In the genomic region with DNA sequence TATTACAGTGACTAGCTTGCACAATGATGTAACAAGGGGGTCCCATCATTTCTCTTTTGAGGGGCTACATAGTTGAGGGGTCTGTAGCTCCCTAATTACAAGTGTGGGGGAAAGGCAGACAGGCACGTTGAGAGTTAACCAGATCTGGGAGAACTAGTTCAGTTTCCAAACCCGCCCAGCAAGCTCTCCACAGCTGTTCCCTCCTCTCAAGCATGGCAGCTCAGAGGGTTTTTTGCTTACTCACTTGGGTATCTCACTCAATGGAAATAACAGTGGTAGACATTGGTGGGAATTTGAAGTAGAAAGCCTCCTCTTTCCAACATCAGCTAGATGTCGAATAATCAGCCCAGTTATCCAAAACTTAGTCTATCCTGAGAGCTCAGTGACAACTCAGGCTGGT, we compare ENCODE assay signal across 15 mouse cellular contexts.
"Had no signal": no experiment of that assay in that cellular context is flagged by ENCODE, and none has a peak within 500 bp of the region (broad histone marks: within the 10 kb centered on the region; RNA-seq: fewer than 3 reads in every experiment).

No protein-coding gene starts in this region.

- H3K27me3 ChIP-seq: neural tube, embryonic 12.5 days; stomach, embryonic 15.5 days had no signal

- H3K36me3 ChIP-seq: midbrain, embryonic 10.5 days; midbrain, embryonic 12.5 days; neural tube, embryonic 12.5 days; stomach, embryonic 15.5 days had no signal

- H3K27ac ChIP-seq: midbrain, embryonic 10.5 days; midbrain, embryonic 12.5 days; neural tube, embryonic 12.5 days; stomach, embryonic 15.5 days; stomach, postnatal 0 days had no signal

- H3K4me3 ChIP-seq: midbrain, embryonic 10.5 days; midbrain, embryonic 12.5 days; neural tube, embryonic 12.5 days; stomach, embryonic 15.5 days had no signal

- ATAC-seq: midbrain, embryonic 16.5 days had no signal

- H3K9ac ChIP-seq: lung, embryonic 14.5 days; midbrain, embryonic 12.5 days; neural tube, embryonic 12.5 days; stomach, embryonic 15.5 days had no signal

- H3K4me1 ChIP-seq: neural tube, embryonic 12.5 days had no signal

- H3K9me3 ChIP-seq: neural tube, embryonic 12.5 days; stomach, embryonic 15.5 days had no signal

- DNase-seq: lung, adult 18-20 months; lung, embryonic 14.5 days; lung, postnatal 10 days; lung, postnatal 4 days; midbrain, embryonic 14.5 days; right cerebral cortex, postnatal 14 days; thymus, adult 2 months; thymus, postnatal 25 days; thymus, postnatal 4 days had no signal

- H3K4me2 ChIP-seq: lung, embryonic 14.5 days; midbrain, embryonic 12.5 days; neural tube, embryonic 12.5 days; stomach, embryonic 15.5 days had no signal
